Mouse (Mus musculus): ENCODE results near the gene Asb16. TPM values are rescaled to one million over a fixed set of nuclear protein-coding genes. Genes with fewer than 3 reads are reported as not detected.
A peak's percentile ranks its signal among the peaks of the same experiment; 100 is the strongest.

Asb16 gene
- total and polyA plus RNA-seq, 3 experiments, result 0.74 to 1.1 (median 0.89) TPM

DNA sequence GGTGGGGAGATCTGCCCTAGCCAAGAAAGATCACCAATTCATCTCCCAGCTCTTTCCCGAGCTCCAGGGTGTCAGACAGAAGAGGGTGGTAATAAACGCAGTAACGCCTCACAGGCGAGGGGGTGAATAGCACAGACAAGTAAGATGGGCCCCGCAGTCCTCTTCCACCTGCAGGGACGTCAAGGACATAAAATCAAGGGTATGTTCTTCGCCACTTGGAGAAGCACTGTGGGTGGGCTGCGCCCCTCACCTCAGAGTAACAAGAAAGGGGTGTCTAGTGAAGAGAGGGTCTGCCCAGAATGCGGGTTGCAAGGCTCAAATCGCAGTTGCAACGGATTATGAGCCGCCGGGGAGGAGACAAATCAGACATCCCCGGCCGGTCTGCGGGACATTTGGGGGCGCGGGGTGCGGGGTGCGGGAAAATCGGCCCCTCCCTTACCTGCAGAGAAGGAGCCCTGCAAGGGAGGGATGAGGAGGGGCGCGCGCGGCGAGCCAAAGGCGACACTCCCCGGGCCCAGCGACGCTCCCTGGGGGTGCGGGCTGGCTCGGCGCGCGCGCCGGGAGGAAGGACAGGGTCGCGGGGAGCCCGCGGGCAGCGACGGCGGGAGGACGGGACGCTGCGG is 39.1 kb upstream of the Asb16 start:
- intact Hi-C loops (cut with DNase I), result loop anchor here (2.0 kb wide), 1 partner anchor 45 kb away; the partner anchor contains the start of gene Lsm12
- Histone ChIP-seq H3K9ac (ENCODE audit: low read depth, low read length) (peak overlapping the region; percentile 91), H3K36me3 (ENCODE audit: control insufficient read depth, insufficient read depth, low read length) (no peaks in the 10 kb centered on the region), H3K79me2 (replicated peaks; ENCODE audit: control insufficient read depth, insufficient read depth, low read length) (peaks cover 2% of the 10 kb centered on the region; the same call in 1 of the 2 replicates), H3K4me3 (peak overlapping the region; percentile 89), H3K27me3 (ENCODE audit: control insufficient read depth, insufficient read depth, low read length) (no peaks in the 10 kb centered on the region), H3K27ac (peak overlapping the region; percentile 96), H3K4me1 (ENCODE audit: control insufficient read depth, insufficient read depth, low read length) (peaks cover 25% of the 10 kb centered on the region)
- 1% methylated on average over 45 of the region's 47 CpGs for WGBS
- peak in 1 of 2 experiments; percentile 64 for DNase-seq
- TF ChIP-seq CTCF (IDR thresholded peaks at IDR 0.05) (peak; percentile 22), EP300 (IDR thresholded peaks at IDR 0.05; ENCODE audit: insufficient read depth, low read depth, low read length) (no peak)

- Histone ChIP-seq H3K27me3 (ENCODE audit: control insufficient read depth, insufficient read depth, low read length) (no peaks in the 10 kb centered on the region), H3K79me2 (replicated peaks; ENCODE audit: control insufficient read depth, insufficient read depth, low read length) (peaks cover 2% of the 10 kb centered on the region; the same call in 1 of the 2 replicates), H3K4me3 (peak within 1 kb of the TSS; percentile 89), H3K9ac (ENCODE audit: low read depth, low read length) (peak within 1 kb of the TSS; percentile 91), H3K27ac (peak within 1 kb of the TSS; percentile 96), H3K36me3 (ENCODE audit: control insufficient read depth, insufficient read depth, low read length) (no peaks in the 10 kb centered on the region), H3K4me1 (ENCODE audit: control insufficient read depth, insufficient read depth, low read length) (peaks cover 20% of the 10 kb centered on the region)
- WGBS, result under 1% methylated on average over 43 of the region's 49 CpGs
- intact Hi-C loops (cut with DNase I), result no loop called here
- TF ChIP-seq CTCF (IDR thresholded peaks at IDR 0.05), result peak; percentile 11; the same call in 1 of the 2 replicates
- peak; percentile 86 for TF ChIP-seq POLR2A (IDR thresholded peaks at IDR 0.05; ENCODE audit: insufficient read depth, low read depth, low read length)
- no peak; the same call in 1 of the 2 replicates for TF ChIP-seq EP300 (IDR thresholded peaks at IDR 0.05; ENCODE audit: insufficient read depth, low read depth, low read length)
- DNase-seq, result peak; percentile 97
These were observed 38.4 kb upstream of the Asb16 start, which contains the start of gene Hdac5 for GRCm38 (mm10) chr11:102230006-102230741. Hdac5 (minus strand) TSS chr11:102230166.

DNA sequence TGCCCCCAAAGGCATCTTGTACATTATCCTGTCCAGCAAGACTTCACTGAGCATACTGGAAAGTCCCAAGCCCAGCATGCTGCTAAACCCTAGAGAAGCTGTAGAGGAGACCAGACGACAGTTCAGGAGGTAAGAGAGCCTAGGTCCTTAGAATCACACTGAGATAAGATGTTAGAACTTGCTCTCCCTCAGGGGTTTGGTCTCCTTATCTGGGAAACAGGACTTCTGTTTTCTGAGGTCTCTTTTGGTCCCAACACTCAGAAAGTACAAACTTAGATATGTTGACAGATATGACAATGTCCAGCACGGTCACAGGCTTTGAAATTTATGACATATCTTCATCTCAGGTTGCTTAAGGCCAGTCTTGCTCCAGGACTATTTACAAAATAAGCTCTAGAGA is 32.5 kb upstream of the Asb16 start:
- Histone ChIP-seq H3K4me1 (ENCODE audit: control insufficient read depth, insufficient read depth, low read length) (no peaks in the 10 kb centered on the region), H3K27ac (no peak overlapping the region), H3K27me3 (ENCODE audit: control insufficient read depth, insufficient read depth, low read length) (no peaks in the 10 kb centered on the region), H3K79me2 (replicated peaks; ENCODE audit: control insufficient read depth, insufficient read depth, low read length) (no peaks in the 10 kb centered on the region), H3K9ac (ENCODE audit: low read depth, low read length) (no peak overlapping the region), H3K4me3 (no peak overlapping the region), H3K36me3 (ENCODE audit: control insufficient read depth, insufficient read depth, low read length) (no peaks in the 10 kb centered on the region)
- 53% methylated on average over 2 of the region's 2 CpGs for WGBS
- DNase-seq, result no peak
- TF ChIP-seq CTCF (IDR thresholded peaks at IDR 0.05) (no peak), POLR2A (IDR thresholded peaks at IDR 0.05; ENCODE audit: insufficient read depth, low read depth, low read length) (no peak), EP300 (IDR thresholded peaks at IDR 0.05; ENCODE audit: insufficient read depth, low read depth, low read length) (no peak)
- intact Hi-C loops (cut with DNase I), result no loop called here

DNA sequence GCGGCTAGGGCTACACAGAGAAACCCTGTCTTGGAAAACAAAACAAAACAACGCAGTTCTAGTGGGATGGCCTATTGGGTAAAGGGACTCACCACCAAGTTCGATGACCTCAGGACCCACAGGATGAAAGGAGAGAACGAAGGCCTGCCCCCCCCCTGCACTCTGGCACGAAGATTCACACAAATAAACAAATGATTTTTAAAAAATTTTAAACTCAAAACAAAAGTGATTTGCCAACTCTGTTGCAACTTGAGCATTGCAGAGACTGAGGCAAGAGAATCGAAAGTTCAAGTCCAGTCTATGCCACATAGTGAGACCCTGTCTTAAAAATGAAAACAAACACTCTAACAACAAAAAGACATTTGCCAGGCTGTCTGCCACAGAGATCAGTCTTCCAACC is 27.9 kb upstream of the Asb16 start:
- Histone ChIP-seq H3K9ac (ENCODE audit: low read depth, low read length) (no peak overlapping the region), H3K4me1 (ENCODE audit: control insufficient read depth, insufficient read depth, low read length) (peaks cover 1% of the 10 kb centered on the region; the same call in 1 of the 2 replicates), H3K36me3 (ENCODE audit: control insufficient read depth, insufficient read depth, low read length) (no peaks in the 10 kb centered on the region), H3K79me2 (replicated peaks; ENCODE audit: control insufficient read depth, insufficient read depth, low read length) (no peaks in the 10 kb centered on the region), H3K27me3 (ENCODE audit: control insufficient read depth, insufficient read depth, low read length) (no peaks in the 10 kb centered on the region), H3K27ac (no peak overlapping the region), H3K4me3 (no peak overlapping the region)
- WGBS, result 86% methylated on average over 6 of the region's 6 CpGs
- DNase-seq, result no peak
- intact Hi-C loops (cut with DNase I), result no loop called here
- TF ChIP-seq POLR2A (IDR thresholded peaks at IDR 0.05; ENCODE audit: insufficient read depth, low read depth, low read length) (no peak), CTCF (IDR thresholded peaks at IDR 0.05) (no peak), EP300 (IDR thresholded peaks at IDR 0.05; ENCODE audit: insufficient read depth, low read depth, low read length) (no peak)

GRCm38 (mm10) chr11:102241246-102241645 is 27.3 kb upstream of the Asb16 start:
- no peak for DNase-seq
- WGBS, result 71% methylated on average over 5 of the region's 5 CpGs
- H3K27me3 ChIP-seq (ENCODE audit: control insufficient read depth, insufficient read depth, low read length), result no peaks in the 10 kb centered on the region
- H3K27ac ChIP-seq, result no peak overlapping the region
- H3K9ac ChIP-seq (ENCODE audit: low read depth, low read length), result no peak overlapping the region
- intact Hi-C loops (cut with DNase I), result no loop called here
- peaks cover 1% of the 10 kb centered on the region; the same call in 1 of the 2 replicates for H3K4me1 ChIP-seq (ENCODE audit: control insufficient read depth, insufficient read depth, low read length)
- H3K79me2 ChIP-seq (replicated peaks; ENCODE audit: control insufficient read depth, insufficient read depth, low read length), result no peaks in the 10 kb centered on the region
- no peaks in the 10 kb centered on the region for H3K36me3 ChIP-seq (ENCODE audit: control insufficient read depth, insufficient read depth, low read length)
- no peak for TF ChIP-seq CTCF (IDR thresholded peaks at IDR 0.05)
- TF ChIP-seq POLR2A (IDR thresholded peaks at IDR 0.05; ENCODE audit: insufficient read depth, low read depth, low read length), result no peak
- TF ChIP-seq EP300 (IDR thresholded peaks at IDR 0.05; ENCODE audit: insufficient read depth, low read depth, low read length), result no peak
- no peak overlapping the region for H3K4me3 ChIP-seq

GRCm38 (mm10) chr11:102241874-102242273 is 26.7 kb upstream of the Asb16 start:
- TF ChIP-seq EP300 (IDR thresholded peaks at IDR 0.05; ENCODE audit: insufficient read depth, low read depth, low read length) (no peak), CTCF (IDR thresholded peaks at IDR 0.05) (peak; percentile 28), POLR2A (IDR thresholded peaks at IDR 0.05; ENCODE audit: insufficient read depth, low read depth, low read length) (no peak)
- no peaks in the 10 kb centered on the region for H3K27me3 ChIP-seq (ENCODE audit: control insufficient read depth, insufficient read depth, low read length)
- H3K4me1 ChIP-seq (ENCODE audit: control insufficient read depth, insufficient read depth, low read length), result peaks cover 1% of the 10 kb centered on the region; the same call in 1 of the 2 replicates
- intact Hi-C loops (cut with DNase I), result no loop called here
- H3K9ac ChIP-seq (ENCODE audit: low read depth, low read length), result no peak overlapping the region
- no peaks in the 10 kb centered on the region for H3K36me3 ChIP-seq (ENCODE audit: control insufficient read depth, insufficient read depth, low read length)
- no peak for DNase-seq
- no peaks in the 10 kb centered on the region for H3K79me2 ChIP-seq (replicated peaks; ENCODE audit: control insufficient read depth, insufficient read depth, low read length)
- 56% methylated on average over 5 of the region's 5 CpGs for WGBS
- H3K27ac ChIP-seq, result no peak overlapping the region
- no peak overlapping the region for H3K4me3 ChIP-seq

All from heart, adult 2 months (tissue).